ENCODE assay signal across 9 mouse cellular contexts in genomic region chr3:154664636-154665035, GRCm38 (mm10). TPM values are rescaled to one million over a fixed set of nuclear protein-coding genes. Genes with fewer than 3 reads are reported as not detected.
DNase-seq lines count a peak whose midpoint lies in the region; ATAC-seq and TF ChIP-seq lines count a peak whose summit lies in the region.
"Had no signal": no experiment of that assay in that cellular context is flagged by ENCODE, and none has a peak within 500 bp of the region (broad histone marks: within the 10 kb centered on the region; RNA-seq: fewer than 3 reads in every experiment).

No protein-coding gene starts in this region.

- peak overlapping the region; percentile 76 for H3K4me2 ChIP-seq in hindbrain, postnatal 0 days (ENCODE audit: low read depth, low read length)

- 0 out of 2 replicates have a peak, but pooled peaks have one; percentile 22 for ATAC-seq in hindbrain, postnatal 0 days

- no peak for TF ChIP-seq POLR2A in heart, adult 2 months (IDR thresholded peaks at IDR 0.05; ENCODE audit: insufficient read depth, low read depth, low read length)

- no peaks in the 10 kb centered on the region for H3K36me3 ChIP-seq in heart, embryonic 10.5 days
- no peaks in the 10 kb centered on the region for H3K36me3 ChIP-seq in heart, adult 2 months (ENCODE audit: control insufficient read depth, insufficient read depth, low read length)
- no peaks in the 10 kb centered on the region for H3K36me3 ChIP-seq in hindbrain, postnatal 0 days (ENCODE audit: insufficient read depth, low read length)

- DNase-seq in heart, embryonic 10.5 days (ENCODE audit: low spot score) = peak; percentile 30
- DNase-seq in heart, adult 2 months = no peak
- peak; percentile 13 for DNase-seq in right cerebral cortex, adult 18-20 months
- no peak for DNase-seq in right cerebral cortex, postnatal 25 days
- no peak for DNase-seq in hindbrain, postnatal 0 days (ENCODE audit: low spot score)
- DNase-seq in urinary bladder, adult 2 months (ENCODE audit: low spot score) = no peak
- no peak for DNase-seq in thymus, postnatal 0 days (ENCODE audit: low spot score)
- no peak for DNase-seq in ovary, postnatal 36 days (ENCODE audit: low spot score)
- DNase-seq: gastrocnemius, postnatal 10 days had no signal

- no peak for TF ChIP-seq EP300 in heart, adult 2 months (IDR thresholded peaks at IDR 0.05; ENCODE audit: insufficient read depth, low read depth, low read length)

- TF ChIP-seq CTCF in heart, adult 2 months (IDR thresholded peaks at IDR 0.05) = no peak
- no peak for TF ChIP-seq CTCF in hindbrain, postnatal 0 days (IDR thresholded peaks at IDR 0.05; ENCODE audit: low read depth)

- no peaks in the 10 kb centered on the region for H3K79me2 ChIP-seq in heart, adult 2 months (replicated peaks; ENCODE audit: control insufficient read depth, insufficient read depth, low read length)

- H3K27me3 ChIP-seq in heart, embryonic 10.5 days (ENCODE audit: insufficient read depth, poor library complexity, severe bottlenecking) = peaks cover 66% of the 10 kb centered on the region
- no peaks in the 10 kb centered on the region; the same call in 1 of the 2 replicates for H3K27me3 ChIP-seq in heart, adult 2 months (ENCODE audit: control insufficient read depth, insufficient read depth, low read length)
- no peaks in the 10 kb centered on the region for H3K27me3 ChIP-seq in hindbrain, postnatal 0 days (ENCODE audit: insufficient read depth, low read length)

- intact Hi-C loops in heart, adult 2 months (cut with DNase I) = no loop called here

- H3K4me3 ChIP-seq in heart, embryonic 10.5 days = peak overlapping the region; percentile 61; the same call in 1 of the 2 replicates
- H3K4me3 ChIP-seq in heart, adult 2 months = no peak overlapping the region
- peak overlapping the region; percentile 37 for H3K4me3 ChIP-seq in hindbrain, postnatal 0 days (ENCODE audit: low read length)

- no peaks in the 10 kb centered on the region for H3K9me3 ChIP-seq in heart, embryonic 10.5 days
- no peaks in the 10 kb centered on the region for H3K9me3 ChIP-seq in hindbrain, postnatal 0 days (ENCODE audit: low read length)

- 31% methylated on average over 4 of the region's 4 CpGs for WGBS in heart, embryonic 10.5 days
- 51% methylated on average over 4 of the region's 4 CpGs for WGBS in heart, adult 2 months
- WGBS in hindbrain, postnatal 0 days = 27% methylated on average over 4 of the region's 4 CpGs

- no peak overlapping the region for H3K27ac ChIP-seq in heart, embryonic 10.5 days
- H3K27ac ChIP-seq in heart, adult 2 months = no peak overlapping the region
- peak overlapping the region; percentile 87 for H3K27ac ChIP-seq in hindbrain, postnatal 0 days

- H3K9ac ChIP-seq in heart, adult 2 months (ENCODE audit: low read depth, low read length) = no peak overlapping the region
- peak overlapping the region; percentile 56 for H3K9ac ChIP-seq in hindbrain, postnatal 0 days (replicated peaks; ENCODE audit: low read length)

- peaks cover 11% of the 10 kb centered on the region for H3K4me1 ChIP-seq in heart, embryonic 10.5 days
- H3K4me1 ChIP-seq in heart, adult 2 months (ENCODE audit: control insufficient read depth, insufficient read depth, low read length) = no peaks in the 10 kb centered on the region
- H3K4me1 ChIP-seq in hindbrain, postnatal 0 days (ENCODE audit: insufficient read depth, low read length) = peaks cover 13% of the 10 kb centered on the region; the same call in 1 of the 2 replicates

RNA-seq across cellular contexts. Expression of gene Erich3, which starts 1.0 kb away (rescaled TPM):
- 0.10 and 0.13 TPM in 2 replicates for polyA plus RNA-seq in heart, embryonic 10.5 days (2016; fragmentation: Nextera tagmentation; extraction: Ambion mirVana)
- total RNA-seq in heart, adult 2 months (2021) = under 1 TPM; 0.11 to 0.21 TPM
- polyA plus RNA-seq in heart, adult 2 months (2012; rRNA removed) = 0.20 and 0.35 TPM in 2 replicates
- total RNA-seq in hindbrain, postnatal 0 days (2014; rRNA removed) = 2.0 and 2.7 TPM in 2 replicates
- polyA plus RNA-seq in hindbrain, postnatal 0 days (2015; fragmentation: Nextera tagmentation; extraction: Ambion mirVana) = 2.5 and 3.1 TPM in 2 replicates
- 0.03 and 0.04 TPM in 2 replicates for polyA plus RNA-seq in urinary bladder, adult 2 months (2012; rRNA removed)
- 0.44 and 0.55 TPM in 2 replicates for polyA plus RNA-seq in thymus, postnatal 0 days (2015; fragmentation: Nextera tagmentation; extraction: Ambion mirVana)

Comparison
In these comparisons a context has a peak if more than half of its experiments do, and no peak if none do; other contexts are left out.
1. DNase-seq: peak in heart, embryonic 10.5 days (single experiment) and right cerebral cortex, adult 18-20 months (single experiment); none in heart, adult 2 months (0 of 2), right cerebral cortex, postnatal 25 days (single experiment), hindbrain, postnatal 0 days (single experiment), urinary bladder, adult 2 months (single experiment), thymus, postnatal 0 days (single experiment) and ovary, postnatal 36 days (single experiment).